Comparison of ENCODE assay signal across 15 mouse cellular contexts in the genomic region with DNA sequence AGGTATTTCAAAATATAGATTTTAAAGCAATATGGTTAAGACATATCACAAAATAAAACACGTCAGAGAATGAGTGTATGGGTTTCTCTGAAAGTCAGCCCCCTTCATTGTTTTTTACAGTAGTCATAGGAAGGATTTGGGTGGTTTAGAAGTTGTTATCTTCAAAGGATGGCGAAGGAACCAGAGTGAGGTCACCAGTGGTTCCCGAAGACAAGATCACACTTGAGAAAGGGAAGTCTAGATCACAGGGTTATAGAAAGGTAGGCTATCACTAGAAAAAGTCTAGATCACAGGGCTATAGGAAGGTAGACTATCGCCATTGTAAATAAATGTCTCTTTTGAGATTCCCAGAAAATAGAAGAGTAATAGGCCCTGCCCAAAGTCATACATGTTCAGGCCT. TPM values are rescaled to one million over a fixed set of nuclear protein-coding genes. Genes with fewer than 3 reads are reported as not detected.
DNase-seq lines count a peak whose midpoint lies in the region; ATAC-seq and TF ChIP-seq lines count a peak whose summit lies in the region.
"Had no signal": no experiment of that assay in that cellular context is flagged by ENCODE, and none has a peak within 500 bp of the region (broad histone marks: within the 10 kb centered on the region; RNA-seq: fewer than 3 reads in every experiment).

No protein-coding gene starts in this region.

- peaks cover 16% of the 10 kb centered on the region for H3K4me1 ChIP-seq in liver, postnatal 0 days (ENCODE audit: insufficient read depth)
- H3K4me1 ChIP-seq in liver, embryonic 12.5 days, result peaks cover 14% of the 10 kb centered on the region
- H3K4me1 ChIP-seq in MEL (ENCODE audit: control insufficient read depth in 1 of 2, insufficient read depth in 2 of 2, low read length in 2 of 2), result peaks cover 7 to 41% of the 10 kb centered on the region in 2 experiments
- peaks cover 18% of the 10 kb centered on the region for H3K4me1 ChIP-seq in stomach, embryonic 15.5 days
- H3K4me1 ChIP-seq in stomach, postnatal 0 days (replicated peaks; ENCODE audit: control insufficient read depth, insufficient read depth), result peaks cover 2% of the 10 kb centered on the region; the same call in 1 of the 2 replicates
- H3K4me1 ChIP-seq in heart, embryonic 11.5 days (ENCODE audit: control insufficient read depth, insufficient read depth, low read length), result no peaks in the 10 kb centered on the region
- H3K4me1 ChIP-seq in hindbrain, embryonic 16.5 days (ENCODE audit: control insufficient read depth, insufficient read depth, low read depth, low read length), result no peaks in the 10 kb centered on the region
- H3K4me1 ChIP-seq: embryonic facial prominence, embryonic 12.5 days; forebrain, embryonic 15.5 days had no signal

- no peak for TF ChIP-seq EP300 in liver, postnatal 0 days (IDR thresholded peaks at IDR 0.05; ENCODE audit: low read depth)
- peak; percentile 23 to 36; a peak in 2 of 4 replicates for TF ChIP-seq EP300 in MEL (IDR thresholded peaks at IDR 0.05; ENCODE audit: low read depth in 1 of 2, low read length in 2 of 2)
- no peak for TF ChIP-seq EP300 in stomach, postnatal 0 days (optimal IDR thresholded peaks at IDR 0.05)

- no peak overlapping the region for H3K4me3 ChIP-seq in liver, postnatal 0 days (ENCODE audit: low read depth, low read length)
- H3K4me3 ChIP-seq in liver, embryonic 12.5 days, result no peak overlapping the region
- no peak overlapping the region for H3K4me3 ChIP-seq in MEL (ENCODE audit: control insufficient read depth in 1 of 2, insufficient read depth in 1 of 2, low read depth in 2 of 2, low read length in 2 of 2)
- H3K4me3 ChIP-seq in stomach, embryonic 15.5 days (replicated peaks), result no peak overlapping the region
- H3K4me3 ChIP-seq in stomach, postnatal 0 days (ENCODE audit: low read depth, low read length), result no peak overlapping the region
- no peak overlapping the region for H3K4me3 ChIP-seq in heart, embryonic 11.5 days (ENCODE audit: low read depth, low read length)
- H3K4me3 ChIP-seq in hindbrain, embryonic 16.5 days (ENCODE audit: low read length), result no peak overlapping the region
- H3K4me3 ChIP-seq: embryonic facial prominence, embryonic 10.5 days; embryonic facial prominence, embryonic 12.5 days; forebrain, embryonic 13.5 days; forebrain, embryonic 15.5 days had no signal

- no peaks in the 10 kb centered on the region for H3K36me3 ChIP-seq in liver, postnatal 0 days (replicated peaks; ENCODE audit: insufficient read depth, low read length)
- no peaks in the 10 kb centered on the region for H3K36me3 ChIP-seq in liver, embryonic 12.5 days
- peaks cover 0 to 40% of the 10 kb centered on the region in 2 experiments; a peak in 2 of 4 replicates for H3K36me3 ChIP-seq in MEL (ENCODE audit: control insufficient read depth in 1 of 2, insufficient read depth in 2 of 2, low read length in 2 of 2)
- H3K36me3 ChIP-seq in stomach, embryonic 15.5 days, result no peaks in the 10 kb centered on the region
- no peaks in the 10 kb centered on the region for H3K36me3 ChIP-seq in stomach, postnatal 0 days (ENCODE audit: control insufficient read depth, insufficient read depth, low read length)
- no peaks in the 10 kb centered on the region for H3K36me3 ChIP-seq in heart, embryonic 11.5 days (ENCODE audit: control insufficient read depth, insufficient read depth, low read length)
- H3K36me3 ChIP-seq in hindbrain, embryonic 16.5 days (ENCODE audit: control insufficient read depth, insufficient read depth, low read length), result no peaks in the 10 kb centered on the region
- H3K36me3 ChIP-seq: embryonic facial prominence, embryonic 10.5 days; embryonic facial prominence, embryonic 12.5 days; forebrain, embryonic 15.5 days had no signal

- H3K4me2 ChIP-seq in liver, postnatal 0 days (ENCODE audit: low read depth, low read length), result no peak overlapping the region
- H3K4me2 ChIP-seq in liver, embryonic 12.5 days, result no peak overlapping the region
- no peak overlapping the region for H3K4me2 ChIP-seq in stomach, embryonic 15.5 days
- H3K4me2 ChIP-seq in stomach, postnatal 0 days (replicated peaks; ENCODE audit: low read depth), result no peak overlapping the region
- H3K4me2 ChIP-seq in heart, embryonic 11.5 days, result no peak overlapping the region
- H3K4me2 ChIP-seq in hindbrain, embryonic 16.5 days (ENCODE audit: low read length), result no peak overlapping the region
- H3K4me2 ChIP-seq: embryonic facial prominence, embryonic 12.5 days; forebrain, embryonic 13.5 days; forebrain, embryonic 15.5 days had no signal

- H3K9ac ChIP-seq in liver, postnatal 0 days (replicated peaks), result no peak overlapping the region
- H3K9ac ChIP-seq in liver, embryonic 12.5 days, result no peak overlapping the region
- peak overlapping the region; percentile 23; the same call in 1 of the 2 replicates for H3K9ac ChIP-seq in MEL (ENCODE audit: control insufficient read depth, low read depth, low read length, poor library complexity, severe bottlenecking)
- H3K9ac ChIP-seq in stomach, embryonic 15.5 days, result no peak overlapping the region
- no peak overlapping the region for H3K9ac ChIP-seq in stomach, postnatal 0 days (ENCODE audit: low read length)
- no peak overlapping the region for H3K9ac ChIP-seq in heart, embryonic 11.5 days (ENCODE audit: low read depth, low read length)
- no peak overlapping the region for H3K9ac ChIP-seq in hindbrain, embryonic 16.5 days (ENCODE audit: low read depth, low read length)
- H3K9ac ChIP-seq: embryonic facial prominence, embryonic 12.5 days; forebrain, embryonic 13.5 days; forebrain, embryonic 15.5 days; forebrain, postnatal 0 days had no signal

- no peak for TF ChIP-seq CTCF in liver, postnatal 0 days (IDR thresholded peaks at IDR 0.05; ENCODE audit: low read depth)
- no peak for TF ChIP-seq CTCF in MEL (IDR thresholded peaks at IDR 0.05 in 2 of 3, conservative IDR thresholded peaks at IDR 0.05 in 1 of 3; ENCODE audit: control insufficient read depth in 1 of 3, insufficient read depth in 1 of 3, low read depth in 2 of 3, low read length in 3 of 3, poor library complexity in 1 of 3, severe bottlenecking in 1 of 3)
- no peak for TF ChIP-seq CTCF in stomach, postnatal 0 days (IDR thresholded peaks at IDR 0.05; ENCODE audit: low read depth)

- H3K27me3 ChIP-seq in liver, postnatal 0 days (ENCODE audit: insufficient read depth, low read length), result no peaks in the 10 kb centered on the region
- H3K27me3 ChIP-seq in liver, embryonic 12.5 days (replicated peaks), result 0 out of 2 replicates have a peak, but pooled peaks cover 2% of the 10 kb centered on the region
- H3K27me3 ChIP-seq in MEL (ENCODE audit: control insufficient read depth in 1 of 2, insufficient read depth in 2 of 2, low read length in 2 of 2), result no peaks in the 10 kb centered on the region
- no peaks in the 10 kb centered on the region for H3K27me3 ChIP-seq in stomach, embryonic 15.5 days (replicated peaks)
- no peaks in the 10 kb centered on the region for H3K27me3 ChIP-seq in stomach, postnatal 0 days (ENCODE audit: control insufficient read depth, insufficient read depth, low read length)
- no peaks in the 10 kb centered on the region for H3K27me3 ChIP-seq in heart, embryonic 11.5 days (ENCODE audit: control insufficient read depth, insufficient read depth, low read length)
- H3K27me3 ChIP-seq in hindbrain, embryonic 16.5 days (replicated peaks; ENCODE audit: control insufficient read depth, insufficient read depth, low read length), result no peaks in the 10 kb centered on the region
- H3K27me3 ChIP-seq: embryonic facial prominence, embryonic 12.5 days; forebrain, embryonic 13.5 days; forebrain, embryonic 15.5 days; Patski had no signal

- 57% methylated on average over 4 of the region's 4 CpGs for WGBS in liver, postnatal 0 days (ENCODE audit: insufficient replicate concordance)
- WGBS in liver, embryonic 12.5 days (ENCODE audit: insufficient replicate concordance), result 47% methylated on average over 4 of the region's 4 CpGs
- WGBS in stomach, embryonic 15.5 days, result 81% methylated on average over 4 of the region's 4 CpGs
- 64% methylated on average over 4 of the region's 4 CpGs for WGBS in stomach, postnatal 0 days
- 69% methylated on average over 4 of the region's 4 CpGs for WGBS in heart, embryonic 11.5 days (ENCODE audit: insufficient replicate concordance)
- 95% methylated on average over 4 of the region's 4 CpGs for WGBS in hindbrain, embryonic 16.5 days

- H3K9me3 ChIP-seq in liver, postnatal 0 days (ENCODE audit: low read length), result no peaks in the 10 kb centered on the region
- H3K9me3 ChIP-seq in liver, embryonic 12.5 days (replicated peaks), result no peaks in the 10 kb centered on the region
- H3K9me3 ChIP-seq in MEL (replicated peaks; ENCODE audit: insufficient read depth, low read length), result no peaks in the 10 kb centered on the region
- H3K9me3 ChIP-seq in stomach, embryonic 15.5 days, result no peaks in the 10 kb centered on the region
- no peaks in the 10 kb centered on the region for H3K9me3 ChIP-seq in stomach, postnatal 0 days (ENCODE audit: control insufficient read depth, low read length)
- no peaks in the 10 kb centered on the region for H3K9me3 ChIP-seq in heart, embryonic 11.5 days (replicated peaks; ENCODE audit: control insufficient read depth, low read length)
- H3K9me3 ChIP-seq in hindbrain, embryonic 16.5 days (ENCODE audit: control insufficient read depth, low read length), result no peaks in the 10 kb centered on the region
- H3K9me3 ChIP-seq: embryonic facial prominence, embryonic 10.5 days; embryonic facial prominence, embryonic 12.5 days; forebrain, embryonic 13.5 days; forebrain, embryonic 15.5 days had no signal

- peak overlapping the region; percentile 79; the same call in 1 of the 2 replicates for H3K27ac ChIP-seq in liver, postnatal 0 days (ENCODE audit: low read depth)
- no peak overlapping the region for H3K27ac ChIP-seq in liver, embryonic 12.5 days
- peak overlapping the region; percentile 73 for H3K27ac ChIP-seq in MEL (ENCODE audit: control insufficient read depth, low read depth, low read length)
- H3K27ac ChIP-seq in stomach, embryonic 15.5 days, result peak overlapping the region; percentile 76; the same call in 1 of the 2 replicates
- H3K27ac ChIP-seq in stomach, postnatal 0 days (replicated peaks), result peak overlapping the region; percentile 89
- H3K27ac ChIP-seq in heart, embryonic 11.5 days (ENCODE audit: low read depth, low read length), result no peak overlapping the region
- H3K27ac ChIP-seq in hindbrain, embryonic 16.5 days (ENCODE audit: low read depth, low read length), result no peak overlapping the region
- H3K27ac ChIP-seq: embryonic facial prominence, embryonic 12.5 days; forebrain, embryonic 13.5 days had no signal

- TF ChIP-seq RAD21 in MEL (IDR thresholded peaks at IDR 0.05; ENCODE audit: low read depth, low read length), result no peak

- no peaks in the 10 kb centered on the region for H3K79me2 ChIP-seq in MEL (ENCODE audit: control insufficient read depth, insufficient read depth, low read length, poor library complexity)

- DNase-seq in liver, postnatal 0 days, result no peak
- peak; percentile 59 for DNase-seq in MEL (ENCODE audit: low read depth, low spot score)
- no peak for DNase-seq in stomach, postnatal 0 days (ENCODE audit: low spot score)
- no peak for DNase-seq in right cerebral cortex, postnatal 25 days
- DNase-seq: forebrain, postnatal 0 days had no signal

- no peak for TF ChIP-seq POLR2A in MEL (IDR thresholded peaks at IDR 0.05; ENCODE audit: control insufficient read depth in 1 of 2, insufficient read depth in 1 of 2, low read depth in 1 of 2, low read length in 2 of 2, poor library complexity in 1 of 2)

- no peak for ATAC-seq in liver, postnatal 0 days
- ATAC-seq in liver, embryonic 12.5 days, result no peak
- ATAC-seq in stomach, embryonic 15.5 days (ENCODE audit: insufficient read depth, low FRiP score, low read depth), result no peak
- ATAC-seq in stomach, postnatal 0 days (ENCODE audit: low FRiP score, low TSS enrichment), result no peak
- no peak for ATAC-seq in heart, embryonic 11.5 days (replicated peaks; ENCODE audit: insufficient number of reproducible peaks, low FRiP score, low TSS enrichment)
- ATAC-seq in hindbrain, embryonic 16.5 days, result no peak
- ATAC-seq: activated CD4-positive, CD25-positive, alpha-beta regulatory T cell, adult 4 months; forebrain, embryonic 13.5 days; forebrain, embryonic 15.5 days; forebrain, postnatal 0 days; Patski had no signal

RNA-seq across cellular contexts. Expression of a gene that starts 23.7 kb away (rescaled TPM):
- 3.0 TPM in 2 replicates for polyA plus RNA-seq in liver, postnatal 0 days (2015; fragmentation: Nextera tagmentation; extraction: Ambion mirVana)
- 1.4 and 2.1 TPM in 2 replicates for polyA plus RNA-seq in liver, embryonic 12.5 days (2016; fragmentation: Nextera tagmentation; extraction: Ambion mirVana)
- 6.6 and 7.8 TPM in 2 replicates for total RNA-seq in MEL (2012; rRNA removed)
- polyA plus RNA-seq in MEL (2012; ENCODE audit: insufficient read depth in 1 of 2, insufficient read length in 2 of 2, low read depth in 1 of 2, low replicate concordance in 2 of 2, missing spikeins in 1 of 2), result 1 to 10 TPM in 1 of 2 experiments, not detected in 1; 9.1 TPM
- 5.5 and 5.6 TPM in 2 replicates for polyA plus RNA-seq in stomach, embryonic 15.5 days (2015; fragmentation: Nextera tagmentation; extraction: Ambion mirVana)
- 8.7 and 9.1 TPM in 2 replicates for polyA plus RNA-seq in stomach, postnatal 0 days (2015; fragmentation: Nextera tagmentation; extraction: Ambion mirVana)
- 3.0 and 4.1 TPM in 2 replicates for polyA plus RNA-seq in heart, embryonic 11.5 days (2014; fragmentation: Nextera tagmentation; extraction: Ambion mirVana)
- 17.8 and 20.6 TPM in 2 replicates for polyA plus RNA-seq in hindbrain, embryonic 16.5 days (2015; fragmentation: Nextera tagmentation; extraction: Ambion mirVana)
- polyA plus RNA-seq: activated CD4-positive, CD25-positive, alpha-beta regulatory T cell, adult 4 months had no signal

Comparison
In these comparisons a context has a peak if more than half of its experiments do, and no peak if none do; other contexts are left out.
1. H3K27ac ChIP-seq: peak in liver, postnatal 0 days (single experiment), MEL (single experiment), stomach, embryonic 15.5 days (single experiment) and stomach, postnatal 0 days (single experiment); none in liver, embryonic 12.5 days (single experiment), heart, embryonic 11.5 days (single experiment) and hindbrain, embryonic 16.5 days (single experiment).